Comparison of ENCODE assay signal across 16 mouse cellular contexts in genomic region chr2:24659150-24659775, GRCm38 (mm10).
"Had no signal": no experiment of that assay in that cellular context is flagged by ENCODE, and none has a peak within 500 bp of the region (broad histone marks: within the 10 kb centered on the region; RNA-seq: fewer than 3 reads in every experiment).

No protein-coding gene starts in this region.

- DNase-seq: kidney, adult 8-10 months; kidney, postnatal 36 days; layer of hippocampus, adult 9-11 months; layer of hippocampus, postnatal 36 days; midbrain, embryonic 14.5 days; right cerebral cortex, postnatal 14 days; thymus, adult 2 months; thymus, postnatal 36 days had no signal

- H3K27me3 ChIP-seq: limb, embryonic 15.5 days; liver, embryonic 12.5 days; neural tube, embryonic 15.5 days; stomach, embryonic 15.5 days had no signal

- ATAC-seq: intestine, postnatal 0 days; liver, embryonic 12.5 days had no signal

- H3K4me2 ChIP-seq: limb, embryonic 15.5 days; liver, embryonic 12.5 days; neural tube, embryonic 15.5 days; stomach, embryonic 15.5 days had no signal

- H3K4me3 ChIP-seq: limb, embryonic 15.5 days; liver, embryonic 12.5 days; midbrain, embryonic 10.5 days; myocyte; neural tube, embryonic 15.5 days; stomach, embryonic 15.5 days had no signal

- H3K9me3 ChIP-seq: limb, embryonic 15.5 days; liver, embryonic 12.5 days; midbrain, embryonic 10.5 days; neural tube, embryonic 15.5 days; stomach, embryonic 15.5 days had no signal

- H3K9ac ChIP-seq: limb, embryonic 15.5 days; liver, embryonic 12.5 days; neural tube, embryonic 15.5 days; stomach, embryonic 15.5 days had no signal

- H3K27ac ChIP-seq: kidney, postnatal 0 days; limb, embryonic 15.5 days; liver, embryonic 12.5 days; midbrain, embryonic 10.5 days; neural tube, embryonic 15.5 days; stomach, embryonic 15.5 days had no signal

- H3K4me1 ChIP-seq: limb, embryonic 15.5 days; liver, embryonic 12.5 days; neural tube, embryonic 15.5 days; stomach, embryonic 15.5 days had no signal

- H3K36me3 ChIP-seq: limb, embryonic 15.5 days; liver, embryonic 12.5 days; midbrain, embryonic 10.5 days; stomach, embryonic 15.5 days had no signal
